Mouse (Mus musculus): ENCODE measurements at regions not wholly inside any gene's neighbourhood (a gene's known extent, or its start where the extent isn't known, plus 50 kb on each side); places are given as distances from the start of the nearest gene placed in this dataset.

DNA sequence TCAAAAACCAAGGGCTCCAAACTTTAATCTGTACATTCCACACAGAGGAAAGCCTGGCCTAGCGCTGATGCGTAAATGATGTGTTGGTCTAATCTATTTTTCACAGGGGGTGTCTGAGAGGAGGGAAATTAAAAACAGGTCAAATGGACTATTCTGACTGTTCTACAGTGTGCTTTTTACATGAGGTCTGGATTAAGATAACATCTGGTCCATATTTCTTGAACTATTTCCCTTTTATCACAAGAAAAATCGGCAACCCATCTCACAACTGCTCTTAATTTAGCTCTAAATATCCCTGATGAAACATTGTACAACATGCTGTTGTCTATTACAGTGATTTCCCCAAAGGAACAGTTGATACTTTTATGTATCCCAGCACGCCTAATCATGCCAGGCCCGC is 149.4 kb upstream of the Cdkn3 start:
- H3K9ac ChIP-seq = no peak overlapping the region
- H3K4me2 ChIP-seq = no peak overlapping the region
- WGBS (ENCODE audit: insufficient replicate concordance) = 75% methylated on average over 5 of the region's 5 CpGs

GRCm38 (mm10) chr14:46610226-46610855 is 150.0 kb upstream of the Cdkn3 start:
- no peak overlapping the region for H3K4me3 ChIP-seq (replicated peaks)
- no peak overlapping the region for H3K9ac ChIP-seq
- no peaks in the 10 kb centered on the region for H3K9me3 ChIP-seq (replicated peaks)
- H3K27me3 ChIP-seq = no peaks in the 10 kb centered on the region
- ATAC-seq (ENCODE audit: low read depth) (no peak), DNase-seq (no peak)
- 74% methylated on average over 9 of the region's 9 CpGs for WGBS (ENCODE audit: insufficient replicate concordance)
- no peak overlapping the region for H3K4me2 ChIP-seq
- peaks cover 19% of the 10 kb centered on the region for H3K4me1 ChIP-seq (replicated peaks)
- H3K36me3 ChIP-seq = no peaks in the 10 kb centered on the region
- H3K27ac ChIP-seq = no peak overlapping the region

More for the DNA sequence above, 149.4 kb upstream of the Cdkn3 start:
- DNase-seq = no peak
- H3K4me1 ChIP-seq (replicated peaks) = peaks cover 15% of the 10 kb centered on the region
- H3K27me3 ChIP-seq = no peaks in the 10 kb centered on the region
- H3K4me3 ChIP-seq (replicated peaks) = no peak overlapping the region
- H3K36me3 ChIP-seq = no peaks in the 10 kb centered on the region
- H3K27ac ChIP-seq = no peak overlapping the region
- ATAC-seq (ENCODE audit: low read depth) = no peak
- no peaks in the 10 kb centered on the region for H3K9me3 ChIP-seq (replicated peaks)

- H3K9ac ChIP-seq = no peak overlapping the region
- H3K9me3 ChIP-seq (replicated peaks) = no peaks in the 10 kb centered on the region
- H3K4me1 ChIP-seq (replicated peaks) = peaks cover 10% of the 10 kb centered on the region; the same call in 1 of the 2 replicates
- WGBS (ENCODE audit: insufficient replicate concordance) = 64% methylated on average over 3 of the region's 3 CpGs
- 0 out of 2 replicates have a peak, but pooled peaks cover 4% of the 10 kb centered on the region for H3K27me3 ChIP-seq
- ATAC-seq (ENCODE audit: low read depth) (no peak), DNase-seq (no peak)
- no peak overlapping the region for H3K4me2 ChIP-seq
- no peak overlapping the region for H3K4me3 ChIP-seq (replicated peaks)
- H3K36me3 ChIP-seq = no peaks in the 10 kb centered on the region
- no peak overlapping the region; the same call in 1 of the 2 replicates for H3K27ac ChIP-seq
These were observed 153.6 kb upstream of the Cdkn3 start for GRCm38 (mm10) chr14:46606694-46607093.

DNA sequence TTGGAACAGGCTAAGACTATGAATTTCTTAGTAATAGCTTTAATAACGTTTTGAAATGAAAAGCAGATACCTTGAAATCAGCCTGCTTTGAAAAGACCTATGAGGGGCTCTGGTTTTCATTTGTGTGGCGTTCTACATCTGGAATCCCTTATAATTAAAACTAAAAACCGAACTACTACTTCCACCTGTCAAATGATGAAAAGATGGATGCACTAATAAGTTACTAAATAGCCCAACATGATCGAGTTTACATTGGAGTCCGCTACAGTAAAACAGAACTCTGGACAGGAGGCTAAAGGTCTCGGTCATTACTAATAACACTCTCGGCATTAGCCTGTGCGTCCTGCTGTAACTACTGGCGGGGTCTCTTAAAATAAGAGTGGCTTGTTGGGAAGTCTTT is 154.3 kb upstream of the Cdkn3 start:
- H3K4me3 ChIP-seq (replicated peaks) = no peak overlapping the region
- H3K27me3 ChIP-seq = 0 out of 2 replicates have a peak, but pooled peaks cover 4% of the 10 kb centered on the region
- no peak overlapping the region for H3K4me2 ChIP-seq
- no peaks in the 10 kb centered on the region for H3K36me3 ChIP-seq
- no peak overlapping the region for H3K27ac ChIP-seq
- no peak overlapping the region for H3K9ac ChIP-seq
- no peaks in the 10 kb centered on the region for H3K9me3 ChIP-seq (replicated peaks)
- ATAC-seq (ENCODE audit: low read depth) = no peak
- no peak for DNase-seq
- 73% methylated on average over 9 of the region's 9 CpGs for WGBS (ENCODE audit: insufficient replicate concordance)
- peaks cover 10% of the 10 kb centered on the region; the same call in 1 of the 2 replicates for H3K4me1 ChIP-seq (replicated peaks)

GRCm38 (mm10) chr14:46604886-46605531 is 155.3 kb upstream of the Cdkn3 start:
- DNase-seq (no peak), ATAC-seq (ENCODE audit: low read depth) (no peak)
- H3K27ac ChIP-seq = no peak overlapping the region
- no peak overlapping the region for H3K9ac ChIP-seq
- peaks cover 10% of the 10 kb centered on the region; the same call in 1 of the 2 replicates for H3K4me1 ChIP-seq (replicated peaks)
- WGBS (ENCODE audit: insufficient replicate concordance) = 41% methylated on average over 16 of the region's 16 CpGs
- H3K4me3 ChIP-seq (replicated peaks) = no peak overlapping the region
- no peaks in the 10 kb centered on the region for H3K36me3 ChIP-seq
- no peak overlapping the region for H3K4me2 ChIP-seq
- no peaks in the 10 kb centered on the region for H3K9me3 ChIP-seq (replicated peaks)
- 0 out of 2 replicates have a peak, but pooled peaks cover 4% of the 10 kb centered on the region for H3K27me3 ChIP-seq

DNA sequence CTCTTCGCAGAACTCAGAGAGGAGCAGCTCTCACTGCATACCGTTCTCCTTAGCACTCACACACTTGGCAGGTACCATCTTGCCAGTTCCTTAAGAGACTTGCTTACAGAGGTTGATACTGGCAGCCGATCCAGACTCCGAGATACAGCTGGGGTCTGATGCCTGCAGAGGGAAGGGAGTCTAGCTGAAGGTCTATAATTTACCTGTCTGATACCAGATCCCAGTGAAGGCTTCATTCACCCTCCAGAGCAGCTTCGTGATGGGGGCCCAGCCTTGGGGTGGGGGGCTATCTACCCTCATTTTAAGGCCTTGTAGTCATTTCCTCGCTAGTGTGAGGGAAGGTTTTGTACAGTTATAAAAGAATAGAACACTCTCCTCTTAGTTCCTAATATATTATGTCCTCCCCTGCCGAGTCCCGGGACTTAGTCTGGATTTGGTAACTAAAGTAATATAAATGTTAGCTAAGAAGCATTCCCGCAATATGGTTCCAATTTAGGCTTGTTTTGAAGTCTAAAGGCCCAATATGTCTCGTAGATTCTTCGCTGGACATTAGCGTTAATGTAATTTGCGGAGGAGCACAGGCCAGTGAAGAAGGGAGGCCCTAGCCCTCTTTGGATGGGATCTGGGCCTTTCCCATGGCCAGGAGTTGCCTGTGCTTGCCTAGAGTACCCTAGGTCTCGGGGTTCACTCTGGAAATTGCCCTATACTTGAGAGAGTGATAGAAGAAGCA is 156.0 kb upstream of the Cdkn3 start:
- Histone ChIP-seq H3K36me3 (no peaks in the 10 kb centered on the region), H3K27me3 (0 out of 2 replicates have a peak, but pooled peaks cover 4% of the 10 kb centered on the region), H3K4me1 (replicated peaks) (peaks cover 10% of the 10 kb centered on the region; the same call in 1 of the 2 replicates), H3K4me3 (replicated peaks) (no peak overlapping the region), H3K9me3 (replicated peaks) (no peaks in the 10 kb centered on the region), H3K9ac (no peak overlapping the region), H3K27ac (no peak overlapping the region), H3K4me2 (no peak overlapping the region)
- WGBS (ENCODE audit: insufficient replicate concordance) = 82% methylated on average over 14 of the region's 14 CpGs
- no peak for DNase-seq
- no peak for ATAC-seq (ENCODE audit: low read depth)

DNA sequence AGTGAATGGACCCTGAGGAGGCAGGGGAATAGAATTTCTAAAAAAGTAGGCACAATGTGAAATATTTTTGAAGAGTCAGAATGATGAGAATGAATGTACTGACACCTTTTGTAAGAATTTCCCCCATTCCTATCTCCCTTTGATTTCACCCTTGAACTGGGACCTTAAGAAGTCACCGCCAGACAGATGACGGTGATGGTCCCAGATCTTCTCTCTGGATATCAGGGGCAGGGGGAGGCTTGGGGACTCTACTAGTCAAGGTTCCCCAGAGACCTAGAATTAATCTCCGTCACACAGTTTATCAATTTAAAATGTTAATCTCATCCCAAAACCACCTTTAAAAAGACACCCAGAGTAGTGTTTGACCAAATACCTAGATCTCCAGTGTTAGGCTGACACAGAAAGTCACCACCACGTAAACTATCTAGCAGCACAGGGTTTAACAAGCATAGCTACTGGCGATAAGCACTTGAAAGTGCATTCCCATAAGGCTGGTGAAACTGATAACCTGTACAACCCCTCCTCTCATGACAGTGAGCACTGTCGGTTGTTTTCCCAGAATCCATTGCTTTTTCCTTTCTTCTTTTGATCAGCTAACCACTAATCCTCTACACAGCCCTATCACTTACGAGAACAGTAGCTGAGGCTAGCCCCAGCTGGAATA is 163.5 kb upstream of the Cdkn3 start:
- no peaks in the 10 kb centered on the region for H3K36me3 ChIP-seq
- H3K27ac ChIP-seq = peak overlapping the region; percentile 94
- H3K27me3 ChIP-seq = 0 out of 2 replicates have a peak, but pooled peaks cover 3% of the 10 kb centered on the region
- no peak for DNase-seq
- H3K9me3 ChIP-seq (replicated peaks) = no peaks in the 10 kb centered on the region
- peaks cover 26% of the 10 kb centered on the region for H3K4me1 ChIP-seq (replicated peaks)
- 28% methylated on average over 7 of the region's 7 CpGs for WGBS (ENCODE audit: insufficient replicate concordance)
- ATAC-seq (ENCODE audit: low read depth) = peak; percentile 100
- H3K9ac ChIP-seq = peak overlapping the region; percentile 63
- H3K4me3 ChIP-seq (replicated peaks) = peak overlapping the region; percentile 35; the same call in 1 of the 2 replicates
- H3K4me2 ChIP-seq = peak overlapping the region; percentile 56

DNA sequence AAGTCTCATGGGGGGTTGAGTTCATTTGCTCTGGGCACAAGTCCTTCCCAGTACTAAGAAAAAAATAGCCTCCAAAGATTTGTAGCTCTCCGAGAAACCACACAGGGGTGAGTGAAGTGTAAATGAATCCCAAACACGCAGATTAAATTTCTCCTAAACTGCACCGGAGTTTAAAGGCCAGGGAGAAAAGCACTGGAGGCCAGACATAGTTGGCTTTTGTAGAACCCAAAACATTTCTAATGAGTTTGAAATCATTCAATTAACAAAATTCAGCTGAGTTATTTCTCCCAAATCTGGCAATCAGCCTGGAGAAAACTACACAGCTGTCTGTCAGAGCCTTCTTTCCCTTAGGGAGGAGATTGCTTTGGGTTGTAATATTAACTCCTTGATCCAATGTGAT is 166.2 kb upstream of the Cdkn3 start:
- no peak for ATAC-seq (ENCODE audit: low read depth)
- WGBS (ENCODE audit: insufficient replicate concordance) = 73% methylated on average over 3 of the region's 3 CpGs

DNA sequence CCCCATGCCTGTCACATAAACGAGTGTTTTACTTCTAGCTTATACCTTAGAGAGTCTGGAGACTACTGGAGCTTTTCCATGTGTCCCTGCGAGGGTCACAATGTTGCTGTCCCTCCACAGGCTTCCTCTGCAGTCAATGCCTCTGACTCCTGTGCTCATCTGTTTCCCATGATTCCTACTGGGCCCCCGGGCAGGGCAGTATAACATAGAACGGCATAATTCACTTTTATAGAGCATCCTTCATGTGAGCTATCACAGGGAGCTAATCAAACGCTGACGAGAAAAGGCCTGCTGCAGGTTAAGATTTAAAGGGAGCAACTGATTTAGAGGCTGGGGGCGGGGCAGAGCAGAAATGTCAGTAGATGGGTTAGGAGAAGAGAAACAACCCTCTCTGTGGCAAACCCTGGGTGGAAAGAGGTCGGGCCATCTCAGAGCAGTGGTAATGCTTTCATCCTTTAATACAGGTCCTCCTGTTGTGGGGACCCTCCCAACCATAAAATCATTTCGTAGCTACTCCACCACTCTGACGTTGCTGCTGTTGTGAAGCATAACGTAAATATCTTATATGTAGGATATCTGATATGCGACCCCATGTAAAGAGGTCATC is 168.5 kb upstream of the Cdkn3 start:
- Histone ChIP-seq H3K4me2 (no peak overlapping the region), H3K9ac (no peak overlapping the region), H3K9me3 (replicated peaks) (no peaks in the 10 kb centered on the region), H3K4me3 (replicated peaks) (no peak overlapping the region), H3K36me3 (no peaks in the 10 kb centered on the region), H3K4me1 (replicated peaks) (peaks cover 13% of the 10 kb centered on the region), H3K27me3 (0 out of 2 replicates have a peak, but pooled peaks cover 3% of the 10 kb centered on the region), H3K27ac (no peak overlapping the region)
- ATAC-seq (ENCODE audit: low read depth) = no peak
- 69% methylated on average over 12 of the region's 12 CpGs for WGBS (ENCODE audit: insufficient replicate concordance)
- no peak for DNase-seq

More for the DNA sequence above, 166.2 kb upstream of the Cdkn3 start:
- Histone ChIP-seq H3K9ac (no peak overlapping the region), H3K27ac (peak overlapping the region; percentile 11), H3K9me3 (replicated peaks) (no peaks in the 10 kb centered on the region), H3K27me3 (0 out of 2 replicates have a peak, but pooled peaks cover 3% of the 10 kb centered on the region), H3K36me3 (no peaks in the 10 kb centered on the region), H3K4me3 (replicated peaks) (no peak overlapping the region), H3K4me2 (no peak overlapping the region), H3K4me1 (replicated peaks) (peaks cover 26% of the 10 kb centered on the region)
- DNase-seq = no peak

GRCm38 (mm10) chr14:46591211-46591610 is 169.1 kb upstream of the Cdkn3 start:
- no peak overlapping the region for H3K9ac ChIP-seq
- H3K9me3 ChIP-seq (replicated peaks) = no peaks in the 10 kb centered on the region
- no peak overlapping the region for H3K4me3 ChIP-seq (replicated peaks)
- DNase-seq (no peak), ATAC-seq (ENCODE audit: low read depth) (no peak)
- WGBS (ENCODE audit: insufficient replicate concordance) = 84% methylated on average over 3 of the region's 3 CpGs
- no peak overlapping the region for H3K4me2 ChIP-seq
- H3K36me3 ChIP-seq = no peaks in the 10 kb centered on the region
- H3K4me1 ChIP-seq (replicated peaks) = peaks cover 6% of the 10 kb centered on the region
- peaks cover 4% of the 10 kb centered on the region; the same call in 1 of the 2 replicates for H3K27me3 ChIP-seq
- no peak overlapping the region for H3K27ac ChIP-seq
